Mouse (Mus musculus) liver, adult (tissue): ENCODE results near the gene Nme3.

Experiments used
- GATA4 ChIP-seq: IDR thresholded peaks from 2 replicates; pipeline ENCODE4 v1.6.1; 2014; ENCODE audit warnings: mild to moderate bottlenecking, low read length; ENCODE audit not compliant: insufficient replicate concordance

Gene Nme3

GRCm38 (mm10) chr17:24896241-24896992, at the start of gene Nme3:
TSS of gene Nme3 (plus strand) at chr17:24896500.
- TF ChIP-seq GATA4: no peak

- peak; percentile 75; the same call in 1 of the 2 replicates for TF ChIP-seq GATA4
These were observed 48.9 kb upstream of the Nme3 start for GRCm38 (mm10) chr17:24847386-24847785.

GRCm38 (mm10) chr17:24848600-24849031, 47.7 kb upstream of the Nme3 start:
- no peak for TF ChIP-seq GATA4

- no peak for TF ChIP-seq GATA4
These were observed 46.6 kb upstream of the Nme3 start for GRCm38 (mm10) chr17:24849733-24850064.

GRCm38 (mm10) chr17:24850065-24850772, 46.1 kb upstream of the Nme3 start, which contains the start of gene Fahd1:
TSS of gene Fahd1 (minus strand) at chr17:24850364.
- TF ChIP-seq GATA4: peak; percentile 63; the same call in 1 of the 2 replicates

- no peak for TF ChIP-seq GATA4
These were observed 45.5 kb upstream of the Nme3 start for GRCm38 (mm10) chr17:24850773-24851127.

GRCm38 (mm10) chr17:24851381-24852125, 44.7 kb upstream of the Nme3 start:
- TF ChIP-seq GATA4: no peak

- no peak for TF ChIP-seq GATA4
These were observed 40.3 kb upstream of the Nme3 start for GRCm38 (mm10) chr17:24855838-24856464.

GRCm38 (mm10) chr17:24856589-24856988, 39.7 kb upstream of the Nme3 start:
- no peak for TF ChIP-seq GATA4

GRCm38 (mm10) chr17:24857831-24858470, 38.3 kb upstream of the Nme3 start:
- no peak for TF ChIP-seq GATA4

GRCm38 (mm10) chr17:24858967-24859366, 37.3 kb upstream of the Nme3 start:
- no peak for TF ChIP-seq GATA4

GRCm38 (mm10) chr17:24860076-24860475, 36.2 kb upstream of the Nme3 start:
- TF ChIP-seq GATA4: no peak

- no peak for TF ChIP-seq GATA4
These were observed 34.5 kb upstream of the Nme3 start for GRCm38 (mm10) chr17:24861785-24862184.

- no peak for TF ChIP-seq GATA4
These were observed 30.5 kb upstream of the Nme3 start, which contains the start of gene Igfals for GRCm38 (mm10) chr17:24865776-24866175. TSS of gene Igfals (plus strand) at chr17:24865997.

- no peak for TF ChIP-seq GATA4
These were observed 28.4 kb upstream of the Nme3 start for GRCm38 (mm10) chr17:24867914-24868313.

- TF ChIP-seq GATA4: no peak
These were observed 22.4 kb upstream of the Nme3 start for GRCm38 (mm10) chr17:24873695-24874404.
